Mouse (Mus musculus): ENCODE data around the gene Bcar3. TPM values are rescaled to one million over a fixed set of nuclear protein-coding genes. Genes with fewer than 3 reads are reported as not detected.

The Bcar3 gene
- total and polyA plus RNA-seq, 3 experiments = not detected

- Histone ChIP-seq H3K9ac (ENCODE audit: control insufficient read depth, low read depth, low read length, poor library complexity, severe bottlenecking) (no peak overlapping the region), H3K27me3 (ENCODE audit: control insufficient read depth in 1 of 2, insufficient read depth in 2 of 2, low read length in 2 of 2) (no peaks in the 10 kb centered on the region), H3K79me2 (ENCODE audit: control insufficient read depth, insufficient read depth, low read length, poor library complexity) (no peaks in the 10 kb centered on the region), H3K27ac (ENCODE audit: control insufficient read depth, low read depth, low read length) (no peak overlapping the region), H3K9me3 (replicated peaks; ENCODE audit: insufficient read depth, low read length) (no peaks in the 10 kb centered on the region), H3K4me3 (ENCODE audit: control insufficient read depth in 1 of 2, insufficient read depth in 1 of 2, low read depth in 2 of 2, low read length in 2 of 2) (no peak overlapping the region), H3K4me1 (ENCODE audit: control insufficient read depth in 1 of 2, insufficient read depth in 2 of 2, low read length in 2 of 2) (no peaks in the 10 kb centered on the region), H3K36me3 (ENCODE audit: control insufficient read depth in 1 of 2, insufficient read depth in 2 of 2, low read length in 2 of 2) (no peaks in the 10 kb centered on the region)
- DNase-seq (ENCODE audit: low read depth, low spot score) = no peak
- no peak for TF ChIP-seq KAT2A (conservative IDR thresholded peaks at IDR 0.05; ENCODE audit: low read depth, low read length)
- TF ChIP-seq ZMIZ1 (IDR thresholded peaks at IDR 0.05; ENCODE audit: low read depth, low read length) = no peak
- TF ChIP-seq NELFE (IDR thresholded peaks at IDR 0.05; ENCODE audit: low read depth, low read length) = no peak
- no peak for TF ChIP-seq CTCF (IDR thresholded peaks at IDR 0.05 in 2 of 3, conservative IDR thresholded peaks at IDR 0.05 in 1 of 3; ENCODE audit: control insufficient read depth in 1 of 3, insufficient read depth in 1 of 3, low read depth in 2 of 3, low read length in 3 of 3, poor library complexity in 1 of 3, severe bottlenecking in 1 of 3)
- TF ChIP-seq EP300 (IDR thresholded peaks at IDR 0.05; ENCODE audit: low read depth in 1 of 2, low read length in 2 of 2) = no peak
- no peak for TF ChIP-seq MAZ (IDR thresholded peaks at IDR 0.05; ENCODE audit: low read depth, low read length)
- TF ChIP-seq ZKSCAN1 (IDR thresholded peaks at IDR 0.05; ENCODE audit: low read depth, low read length) = no peak
- no peak for TF ChIP-seq NRF1 (IDR thresholded peaks at IDR 0.05; ENCODE audit: insufficient read depth, low read depth, low read length, poor library complexity, severe bottlenecking)
- no peak for TF ChIP-seq MYC (IDR thresholded peaks at IDR 0.05; ENCODE audit: low read depth, low read length)
- no peak for TF ChIP-seq SIN3A (IDR thresholded peaks at IDR 0.05; ENCODE audit: low read length)
- no peak for TF ChIP-seq TCF12 (IDR thresholded peaks at IDR 0.05; ENCODE audit: low read depth, low read length)
- no peak for TF ChIP-seq MAX (IDR thresholded peaks at IDR 0.05; ENCODE audit: low read length)
- TF ChIP-seq GATA1 (IDR thresholded peaks at IDR 0.05; ENCODE audit: low read depth, low read length) = no peak
- no peak for TF ChIP-seq MXI1 (IDR thresholded peaks at IDR 0.05; ENCODE audit: low read depth, low read length)
Observed at GRCm38 (mm10) chr3:122344350-122344749, 50.4 kb downstream of the Bcar3 start.

GRCm38 (mm10) chr3:122345977-122346472 is 52.1 kb downstream of the Bcar3 start:
- no peaks in the 10 kb centered on the region for H3K36me3 ChIP-seq (ENCODE audit: control insufficient read depth in 1 of 2, insufficient read depth in 2 of 2, low read length in 2 of 2)
- H3K4me1 ChIP-seq (ENCODE audit: control insufficient read depth in 1 of 2, insufficient read depth in 2 of 2, low read length in 2 of 2) = no peaks in the 10 kb centered on the region
- DNase-seq (ENCODE audit: low read depth, low spot score) = peak; percentile 5
- H3K9ac ChIP-seq (ENCODE audit: control insufficient read depth, low read depth, low read length, poor library complexity, severe bottlenecking) = no peak overlapping the region
- H3K27me3 ChIP-seq (ENCODE audit: control insufficient read depth in 1 of 2, insufficient read depth in 2 of 2, low read length in 2 of 2) = no peaks in the 10 kb centered on the region
- TF ChIP-seq GABPA (IDR thresholded peaks at IDR 0.05; ENCODE audit: low read depth, low read length) = no peak
- peak; percentile 36; the same call in 1 of the 2 replicates for TF ChIP-seq ETS1 (IDR thresholded peaks at IDR 0.05; ENCODE audit: low read depth, low read length)
- peak; percentile 39; the same call in 1 of the 2 replicates for TF ChIP-seq TCF12 (IDR thresholded peaks at IDR 0.05; ENCODE audit: low read depth, low read length)
- TF ChIP-seq RAD21 (IDR thresholded peaks at IDR 0.05; ENCODE audit: low read depth, low read length) = no peak
- 0 out of 4 replicates have a peak, but pooled peaks of 1 of the 2 experiments have one; percentile 7 for TF ChIP-seq EP300 (IDR thresholded peaks at IDR 0.05; ENCODE audit: low read depth in 1 of 2, low read length in 2 of 2)
- H3K27ac ChIP-seq (ENCODE audit: control insufficient read depth, low read depth, low read length) = no peak overlapping the region
- H3K9me3 ChIP-seq (replicated peaks; ENCODE audit: insufficient read depth, low read length) = no peaks in the 10 kb centered on the region
- H3K79me2 ChIP-seq (ENCODE audit: control insufficient read depth, insufficient read depth, low read length, poor library complexity) = no peaks in the 10 kb centered on the region
- H3K4me3 ChIP-seq (ENCODE audit: control insufficient read depth in 1 of 2, insufficient read depth in 1 of 2, low read depth in 2 of 2, low read length in 2 of 2) = no peak overlapping the region

Measured in MEL (cell line).